Comparison of ENCODE assay signal across 8 mouse cellular contexts in the genomic region with DNA sequence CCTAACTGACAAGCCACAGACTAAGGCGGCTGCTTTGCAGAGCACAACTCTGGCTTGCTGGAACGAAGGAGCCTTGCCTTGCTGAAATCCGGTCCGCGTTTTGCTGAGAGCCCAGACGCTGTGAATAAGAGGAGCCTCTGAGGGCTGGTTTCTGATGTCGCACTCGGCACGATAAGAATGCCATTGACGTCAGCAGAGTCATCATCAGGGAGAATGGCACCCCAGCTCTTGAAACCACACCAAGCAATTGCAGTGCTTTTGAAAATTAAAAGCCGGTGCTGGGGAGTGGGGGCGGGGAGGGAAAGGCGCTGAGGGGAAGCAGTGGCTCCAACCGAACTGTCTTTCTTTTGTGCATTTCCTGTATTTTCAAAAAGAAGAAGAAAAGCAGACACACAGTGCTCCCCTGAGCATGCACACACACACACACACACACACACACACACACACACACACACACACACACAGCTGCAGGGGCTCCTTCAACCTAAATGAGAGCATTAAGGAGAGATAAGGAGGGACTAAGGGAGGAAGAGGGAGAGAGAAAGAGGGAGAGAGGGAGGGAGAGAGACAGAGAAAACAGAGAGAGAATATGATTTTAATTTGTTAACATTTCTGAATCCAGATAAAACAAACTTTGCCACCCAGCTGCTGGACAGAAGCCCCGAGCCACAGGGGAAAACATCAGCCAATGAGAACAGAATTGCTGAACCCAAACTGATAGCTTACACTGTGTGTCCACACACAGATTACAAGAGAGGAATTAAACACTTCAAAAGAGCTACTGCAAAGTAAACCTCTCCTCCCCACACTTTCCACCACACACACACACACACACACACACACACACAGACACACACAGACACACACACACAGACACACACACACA.
A peak's percentile ranks its signal among the peaks of the same experiment; 100 is the strongest.
DNase-seq lines count a peak whose midpoint lies in the region; ATAC-seq and TF ChIP-seq lines count a peak whose summit lies in the region.

No protein-coding gene starts in this region.

- no peak overlapping the region for H3ac ChIP-seq in myocyte (ENCODE audit: control insufficient read depth, insufficient read length)

- peak; percentile 76 for DNase-seq in c-Kit-negative CD71-positive TER-119-positive erythroid progenitor cells, embryonic 14.5 days (ENCODE audit: low read depth, low spot score)
- DNase-seq in fibroblast of lung, adult 2 months (ENCODE audit: low read depth), result peak; percentile 90
- DNase-seq in kidney, postnatal 10 days, result peak; percentile 96
- DNase-seq in liver, embryonic 11.5 days (ENCODE audit: low spot score), result peak; percentile 84
- DNase-seq in spleen, postnatal 4 days (ENCODE audit: low spot score in 2 of 2), result peak; percentile 84 to 90

- no peaks in the 10 kb centered on the region for H3K27me3 ChIP-seq in heart, embryonic 14.5 days (ENCODE audit: control insufficient read depth, insufficient read depth, low read length)
- H3K27me3 ChIP-seq in liver, embryonic 11.5 days (replicated peaks; ENCODE audit: control insufficient read depth, insufficient read depth, low read length), result no peaks in the 10 kb centered on the region
- no peaks in the 10 kb centered on the region for H3K27me3 ChIP-seq in myocyte (ENCODE audit: control insufficient read depth, insufficient read depth, insufficient read length)

- H3K4me2 ChIP-seq in heart, embryonic 14.5 days (ENCODE audit: low read length), result peak overlapping the region; percentile 61
- H3K4me2 ChIP-seq in liver, embryonic 11.5 days, result peak overlapping the region; percentile 71
- H3K4me2 ChIP-seq in myocyte (ENCODE audit: low read depth), result peak overlapping the region; percentile 68

- H3K36me3 ChIP-seq in heart, embryonic 14.5 days (ENCODE audit: control insufficient read depth, insufficient read depth, low read length), result no peaks in the 10 kb centered on the region
- no peaks in the 10 kb centered on the region for H3K36me3 ChIP-seq in liver, embryonic 11.5 days (ENCODE audit: control insufficient read depth, insufficient read depth, low read length)
- H3K36me3 ChIP-seq in myocyte (ENCODE audit: control insufficient read depth, insufficient read depth), result no peaks in the 10 kb centered on the region

- H3K27ac ChIP-seq in heart, embryonic 14.5 days (replicated peaks in 1 of 2; ENCODE audit: control insufficient read depth in 1 of 2, insufficient read depth in 1 of 2, low read depth in 2 of 2, low read length in 2 of 2), result peak overlapping the region; percentile 94 to 98
- peak overlapping the region; percentile 79 for H3K27ac ChIP-seq in liver, embryonic 11.5 days (ENCODE audit: low read depth, low read length)

- ATAC-seq in CD4-positive, CD25-positive, alpha-beta regulatory T cell, adult 4 months, result peak; percentile 92
- peak; percentile 97 for ATAC-seq in heart, embryonic 14.5 days (ENCODE audit: insufficient number of reproducible peaks, insufficient read depth, low FRiP score, low read depth)
- ATAC-seq in liver, embryonic 11.5 days (replicated peaks; ENCODE audit: low FRiP score), result peak; percentile 94

- H3K4me1 ChIP-seq in heart, embryonic 14.5 days (ENCODE audit: control insufficient read depth in 2 of 2, insufficient read depth in 2 of 2, low read length in 2 of 2), result peaks cover 22 to 42% of the 10 kb centered on the region in 2 experiments
- peaks cover 30% of the 10 kb centered on the region for H3K4me1 ChIP-seq in liver, embryonic 11.5 days (replicated peaks; ENCODE audit: control insufficient read depth, insufficient read depth, low read length)

- H3K9ac ChIP-seq in heart, embryonic 14.5 days (ENCODE audit: low read length), result peak overlapping the region; percentile 61
- peak overlapping the region; percentile 58 for H3K9ac ChIP-seq in liver, embryonic 11.5 days (ENCODE audit: low read depth, low read length)

- no peaks in the 10 kb centered on the region for H3K9me3 ChIP-seq in heart, embryonic 14.5 days (ENCODE audit: control insufficient read depth, low read length)
- no peaks in the 10 kb centered on the region for H3K9me3 ChIP-seq in liver, embryonic 11.5 days (ENCODE audit: control insufficient read depth, low read length)

- peak; percentile 28 for TF ChIP-seq POLR2A in myocyte (IDR thresholded peaks at IDR 0.05; ENCODE audit: insufficient read length, low read depth)

- H3K4me3 ChIP-seq in heart, embryonic 14.5 days (ENCODE audit: control insufficient read depth in 1 of 2, insufficient read depth in 1 of 2, low read depth in 1 of 2, low read length in 2 of 2), result peak overlapping the region; percentile 22 to 29
- H3K4me3 ChIP-seq in liver, embryonic 11.5 days (ENCODE audit: low read depth, low read length), result peak overlapping the region; percentile 27
- H3K4me3 ChIP-seq in myocyte, result peak overlapping the region; percentile 3

- H3K79me2 ChIP-seq in myocyte (ENCODE audit: control insufficient read depth, insufficient read depth), result peaks cover 11% of the 10 kb centered on the region

- 0% methylated on average over 15 of the region's 15 CpGs for WGBS in heart, embryonic 14.5 days
- 0% methylated on average over 15 of the region's 15 CpGs for WGBS in liver, embryonic 11.5 days

TF ChIP-seq in myocyte, 11 proteins besides CTCF, POLR2A, EP300 and RAD21:
- TF ChIP-seq MYOD1 (IDR thresholded peaks at IDR 0.05; ENCODE audit: control insufficient read depth in 1 of 3, insufficient read length in 2 of 3, low read depth in 2 of 3) (peak in 1 of 3 experiments; percentile 18), REST (IDR thresholded peaks at IDR 0.05; ENCODE audit: insufficient read depth, insufficient read length) (no peak)

Comparison
In these comparisons a context has a peak if more than half of its experiments do, and no peak if none do; other contexts are left out.
1. Peak in every context shown above with its lines: DNase-seq, ATAC-seq, H3K4me3 ChIP-seq and H3K27ac ChIP-seq.